In genomic region chr7:129842303-129843122, GRCm38 (mm10) we compare ENCODE assay signal across 14 mouse cellular contexts.
A peak's percentile ranks its signal among the peaks of the same experiment; 100 is the strongest.
DNase-seq lines count a peak whose midpoint lies in the region; ATAC-seq and TF ChIP-seq lines count a peak whose summit lies in the region.
"Had no signal": no experiment of that assay in that cellular context is flagged by ENCODE, and none has a peak within 500 bp of the region (broad histone marks: within the 10 kb centered on the region; RNA-seq: fewer than 3 reads in every experiment).

No protein-coding gene starts in this region.

- H3K36me3 ChIP-seq in midbrain, embryonic 13.5 days, result no peaks in the 10 kb centered on the region
- no peaks in the 10 kb centered on the region for H3K36me3 ChIP-seq in midbrain, embryonic 15.5 days (replicated peaks)
- no peaks in the 10 kb centered on the region for H3K36me3 ChIP-seq in forebrain, embryonic 16.5 days (ENCODE audit: control insufficient read depth, insufficient read depth)
- H3K36me3 ChIP-seq: heart, embryonic 13.5 days; lung, embryonic 15.5 days had no signal

- no peak for TF ChIP-seq POLR2A in olfactory bulb, adult 2 months (IDR thresholded peaks at IDR 0.05; ENCODE audit: insufficient read depth, low read depth, low read length)

- H3K27me3 ChIP-seq in midbrain, embryonic 13.5 days, result peaks cover 4% of the 10 kb centered on the region; the same call in 1 of the 2 replicates
- no peaks in the 10 kb centered on the region for H3K27me3 ChIP-seq in midbrain, embryonic 15.5 days (replicated peaks)
- H3K27me3 ChIP-seq in forebrain, embryonic 16.5 days (replicated peaks; ENCODE audit: control insufficient read depth, insufficient read depth, low read length), result peaks cover 4% of the 10 kb centered on the region; the same call in 1 of the 2 replicates
- H3K27me3 ChIP-seq: heart, embryonic 13.5 days; lung, embryonic 15.5 days had no signal

- H3K27ac ChIP-seq in midbrain, embryonic 13.5 days, result no peak overlapping the region
- H3K27ac ChIP-seq in midbrain, embryonic 15.5 days, result no peak overlapping the region
- peak overlapping the region; percentile 25; the same call in 1 of the 2 replicates for H3K27ac ChIP-seq in forebrain, embryonic 16.5 days (ENCODE audit: low read length)
- peak overlapping the region; percentile 46; the same call in 1 of the 2 replicates for H3K27ac ChIP-seq in olfactory bulb, adult 2 months (ENCODE audit: insufficient read depth, low read depth, low read length)
- H3K27ac ChIP-seq: heart, embryonic 13.5 days; lung, embryonic 15.5 days had no signal

- H3K9me3 ChIP-seq in midbrain, embryonic 13.5 days, result no peaks in the 10 kb centered on the region
- no peaks in the 10 kb centered on the region for H3K9me3 ChIP-seq in midbrain, embryonic 15.5 days
- H3K9me3 ChIP-seq in forebrain, embryonic 16.5 days (ENCODE audit: control insufficient read depth, low read length), result no peaks in the 10 kb centered on the region
- H3K9me3 ChIP-seq: heart, embryonic 13.5 days; lung, embryonic 15.5 days had no signal

- WGBS in midbrain, embryonic 13.5 days, result 51% methylated on average over 10 of the region's 10 CpGs
- 46% methylated on average over 10 of the region's 10 CpGs for WGBS in midbrain, embryonic 15.5 days
- WGBS in forebrain, embryonic 16.5 days, result 13% methylated on average over 10 of the region's 10 CpGs
- WGBS in olfactory bulb, adult 2 months, result 25% methylated on average over 10 of the region's 10 CpGs

- DNase-seq in embryo, embryonic 10.5 days (ENCODE audit: low spot score), result peak; percentile 22
- no peak for DNase-seq in embryo, embryonic 9.5 days (ENCODE audit: extremely low spot score)
- DNase-seq in thymus, postnatal 25 days, result no peak
- DNase-seq in kidney, adult 9 months, result no peak
- DNase-seq: adrenal gland, postnatal 10 days; cerebellum, postnatal 10 days; kidney, adult 2 months had no signal

- H3K4me3 ChIP-seq in midbrain, embryonic 13.5 days (replicated peaks), result no peak overlapping the region
- H3K4me3 ChIP-seq in midbrain, embryonic 15.5 days, result no peak overlapping the region
- no peak overlapping the region for H3K4me3 ChIP-seq in forebrain, embryonic 16.5 days (replicated peaks; ENCODE audit: low read length)
- no peak overlapping the region for H3K4me3 ChIP-seq in olfactory bulb, adult 2 months (ENCODE audit: insufficient read depth, low read depth, low read length)
- H3K4me3 ChIP-seq: heart, embryonic 13.5 days; lung, embryonic 15.5 days; myocyte had no signal

- H3K9ac ChIP-seq in midbrain, embryonic 13.5 days (replicated peaks), result no peak overlapping the region
- H3K9ac ChIP-seq in midbrain, embryonic 15.5 days, result no peak overlapping the region
- no peak overlapping the region for H3K9ac ChIP-seq in forebrain, embryonic 16.5 days (replicated peaks; ENCODE audit: low read depth, low read length)
- H3K9ac ChIP-seq: heart, embryonic 13.5 days; lung, embryonic 15.5 days had no signal

- TF ChIP-seq CTCF in olfactory bulb, adult 2 months (IDR thresholded peaks at IDR 0.05; ENCODE audit: insufficient read depth, low read depth, low read length), result no peak

- H3K4me2 ChIP-seq in midbrain, embryonic 13.5 days (replicated peaks), result no peak overlapping the region
- no peak overlapping the region for H3K4me2 ChIP-seq in midbrain, embryonic 15.5 days
- no peak overlapping the region for H3K4me2 ChIP-seq in forebrain, embryonic 16.5 days (ENCODE audit: low read length)
- H3K4me2 ChIP-seq: heart, embryonic 13.5 days; lung, embryonic 15.5 days had no signal

- no peaks in the 10 kb centered on the region; the same call in 1 of the 2 replicates for H3K4me1 ChIP-seq in midbrain, embryonic 13.5 days (replicated peaks)
- H3K4me1 ChIP-seq in midbrain, embryonic 15.5 days, result peaks cover 5% of the 10 kb centered on the region; the same call in 1 of the 2 replicates
- H3K4me1 ChIP-seq in forebrain, embryonic 16.5 days (replicated peaks; ENCODE audit: control insufficient read depth, insufficient read depth, low read length), result peaks cover 7% of the 10 kb centered on the region; the same call in 1 of the 2 replicates
- peaks cover 3% of the 10 kb centered on the region; the same call in 1 of the 2 replicates for H3K4me1 ChIP-seq in olfactory bulb, adult 2 months (ENCODE audit: control insufficient read depth, insufficient read depth, low read length)
- H3K4me1 ChIP-seq: heart, embryonic 13.5 days; lung, embryonic 15.5 days had no signal

- ATAC-seq in midbrain, embryonic 13.5 days, result peak; percentile 43; the same call in 1 of the 2 replicates
- ATAC-seq in midbrain, embryonic 15.5 days (replicated peaks), result no peak
- peak; percentile 97 for ATAC-seq in forebrain, embryonic 16.5 days

Comparison
In these comparisons a context has a peak if more than half of its experiments do, and no peak if none do; other contexts are left out.
1. H3K27ac ChIP-seq: peak in forebrain, embryonic 16.5 days (single experiment) and olfactory bulb, adult 2 months (single experiment); none in midbrain, embryonic 13.5 days (single experiment) and midbrain, embryonic 15.5 days (single experiment).